Mouse (Mus musculus) brain, embryonic 14.5 days (tissue): ENCODE measurements at regions not wholly inside any gene's neighbourhood (a gene's known extent, or its start where the extent isn't known, plus 50 kb on each side); places are given as distances from the start of the nearest gene placed in this dataset.

ENCODE experiments used
- DNase-seq: peaks from one replicate; pipeline ENCODE4 v3.0.0-alpha.2; 2011; ENCODE audit warnings: low read depth
- CTCF ChIP-seq: fragments of 200-500 bp; IDR thresholded peaks from 2 replicates; pipeline ENCODE4 v1.5.1; 2012; ENCODE audit warnings: inconsistent platforms, mild to moderate bottlenecking, moderate library complexity, borderline replicate concordance; ENCODE audit not compliant: insufficient read depth, insufficient read length; ENCODE audit errors: extremely low read depth
- POLR2A ChIP-seq: fragments of 200-500 bp; IDR thresholded peaks from 2 replicates; pipeline ENCODE4 v1.6.1; 2012; ENCODE audit warnings: mild to moderate bottlenecking, inconsistent platforms, borderline replicate concordance; ENCODE audit not compliant: poor library complexity, insufficient read depth, insufficient read length, severe bottlenecking; ENCODE audit errors: extremely low read depth

DNA sequence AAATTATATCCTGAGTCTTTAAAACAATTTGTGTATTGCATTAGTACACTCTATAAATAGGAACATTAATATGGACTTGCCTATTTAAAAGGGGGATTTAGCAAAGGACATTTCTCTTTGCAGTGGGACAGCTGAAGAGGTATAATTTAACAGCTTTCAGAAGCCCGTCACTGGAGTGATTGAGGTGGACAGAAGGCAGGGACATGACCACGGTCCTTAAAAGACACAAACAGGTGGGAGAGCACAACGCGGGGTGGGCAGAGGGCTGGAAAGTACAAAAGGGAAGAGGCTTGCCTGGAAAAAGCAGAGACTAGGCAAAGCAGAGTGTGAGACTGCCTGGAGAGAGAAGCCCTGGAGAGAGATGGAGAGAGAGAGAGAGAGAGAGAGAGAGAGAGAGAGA, 51.9 kb upstream of the Pkhd1 start:
- DNase-seq: no peak
- no peak for TF ChIP-seq POLR2A
- TF ChIP-seq CTCF: no peak

DNA sequence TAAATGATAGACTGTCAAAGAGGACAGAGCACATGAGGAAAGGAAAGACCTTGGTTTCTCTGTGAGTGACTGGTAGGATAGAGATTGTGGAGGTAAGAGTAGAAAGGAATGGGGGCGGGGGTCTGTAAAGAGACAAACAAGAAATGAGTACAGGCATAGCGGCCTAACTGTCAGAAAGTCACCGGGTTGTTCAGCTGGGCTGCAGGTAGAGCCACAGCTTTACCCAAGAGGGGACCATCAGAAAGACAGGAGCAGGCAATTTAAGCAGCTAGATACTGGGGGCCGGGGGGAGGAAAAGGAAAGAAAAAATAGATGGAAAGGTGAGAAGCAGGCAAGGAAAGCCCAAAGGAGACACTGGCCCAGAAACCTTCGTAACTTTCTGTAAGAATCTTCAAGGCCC, 52.6 kb upstream of the Pkhd1 start:
- TF ChIP-seq CTCF (no peak), POLR2A (no peak)
- DNase-seq: no peak

DNA sequence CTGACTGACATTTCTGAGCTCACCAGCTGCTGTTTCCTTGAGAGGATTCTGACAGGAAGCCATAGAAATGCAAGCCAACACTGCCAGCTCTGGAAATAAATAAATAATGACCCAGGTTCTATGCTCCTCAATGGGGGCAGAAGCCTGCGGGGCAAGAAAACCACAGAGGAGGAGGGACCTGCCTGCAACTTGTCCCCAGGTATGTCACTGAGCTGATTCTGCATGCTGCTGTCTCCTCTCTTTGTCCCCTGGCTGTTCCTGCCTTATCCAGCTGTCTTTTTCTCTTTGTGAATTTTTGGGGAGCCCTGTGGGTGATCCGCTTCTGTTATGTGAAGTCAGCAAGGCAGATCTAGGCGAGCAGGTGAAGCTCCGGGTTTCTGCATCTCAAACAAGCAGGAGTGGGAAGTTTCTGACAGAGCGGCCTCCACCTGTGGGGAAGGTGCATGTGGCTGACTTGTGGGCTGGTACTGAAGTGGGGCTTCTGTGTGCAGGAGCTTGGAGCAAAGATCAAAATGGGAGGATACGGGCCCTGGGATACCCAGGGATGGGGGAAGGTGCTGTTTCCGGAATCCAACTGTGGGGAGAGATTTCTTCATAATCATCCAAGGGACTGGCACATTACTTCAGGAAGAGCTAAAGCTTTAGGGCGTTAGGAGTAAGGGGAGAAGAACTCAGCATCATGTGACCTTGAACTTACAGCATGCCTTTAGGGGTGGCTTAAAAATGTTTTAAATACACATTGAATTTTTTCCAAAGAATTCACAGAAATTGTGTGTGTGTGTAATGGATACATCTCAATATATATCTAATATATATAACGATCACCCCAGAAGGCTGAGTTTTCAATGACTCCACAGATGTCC, 53.3 kb upstream of the Pkhd1 start:
- TF ChIP-seq POLR2A (no peak), CTCF (no peak)
- DNase-seq: no peak

DNA sequence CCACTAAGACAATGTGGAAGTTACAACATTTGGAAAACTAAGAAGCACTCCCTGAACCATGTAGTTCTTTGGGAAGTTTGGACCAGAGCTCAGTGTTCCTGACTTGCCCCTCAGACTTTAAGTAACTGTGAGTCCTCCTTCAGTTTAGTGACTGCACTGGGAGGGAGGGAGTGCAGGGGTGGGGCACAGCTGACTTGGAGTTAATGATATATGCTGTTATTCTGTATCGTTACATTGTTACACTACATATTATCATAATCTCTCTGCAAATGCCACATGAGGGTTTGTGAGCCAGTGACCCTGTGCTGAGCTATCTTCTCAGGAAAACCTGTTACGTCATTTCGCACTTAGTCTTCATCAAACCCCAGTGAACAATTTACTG, 53.9 kb upstream of the Pkhd1 start:
- TF ChIP-seq CTCF (no peak), POLR2A (no peak)
- DNase-seq: no peak

DNA sequence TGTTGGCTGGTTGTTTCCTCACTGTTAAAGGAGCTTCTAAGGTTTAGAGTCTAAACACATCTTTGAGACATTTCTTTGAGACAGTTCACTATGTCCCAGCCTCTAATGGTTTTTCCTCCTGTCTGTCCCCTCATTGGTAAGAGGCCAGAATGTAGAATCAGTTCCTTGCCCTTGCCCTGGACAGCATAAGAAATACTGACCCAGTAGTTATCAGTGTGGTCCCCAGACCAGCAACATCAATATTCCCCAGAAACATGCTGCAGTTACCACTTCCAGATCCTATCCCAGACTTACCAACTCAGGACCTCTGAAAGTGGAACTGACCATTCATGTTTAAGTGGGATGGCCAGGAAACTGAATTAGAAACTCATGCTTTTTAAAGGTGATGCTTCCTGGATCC, 54.4 kb upstream of the Pkhd1 start:
- TF ChIP-seq POLR2A (no peak), CTCF (no peak)
- DNase-seq: no peak

DNA sequence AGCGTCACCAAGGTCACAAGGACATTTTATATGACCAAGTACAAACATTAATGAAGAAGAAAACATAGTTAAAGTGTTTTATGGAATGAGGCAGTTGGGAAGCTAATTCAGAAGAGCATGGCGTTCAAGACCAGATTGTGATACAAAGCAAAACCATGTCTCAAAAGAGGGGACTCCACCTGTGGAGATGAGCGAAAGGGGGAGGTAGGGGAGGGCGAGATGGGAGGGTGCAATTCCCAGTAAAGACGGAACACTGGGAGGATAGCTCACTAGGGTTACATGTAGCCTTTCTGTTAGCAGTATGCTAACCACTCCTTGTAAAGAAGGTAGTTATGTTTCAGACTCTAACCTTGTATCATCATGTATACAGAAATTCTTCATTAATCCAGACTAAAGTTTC, 55.1 kb upstream of the Pkhd1 start:
- TF ChIP-seq CTCF (no peak), POLR2A (no peak)
- DNase-seq: no peak

DNA sequence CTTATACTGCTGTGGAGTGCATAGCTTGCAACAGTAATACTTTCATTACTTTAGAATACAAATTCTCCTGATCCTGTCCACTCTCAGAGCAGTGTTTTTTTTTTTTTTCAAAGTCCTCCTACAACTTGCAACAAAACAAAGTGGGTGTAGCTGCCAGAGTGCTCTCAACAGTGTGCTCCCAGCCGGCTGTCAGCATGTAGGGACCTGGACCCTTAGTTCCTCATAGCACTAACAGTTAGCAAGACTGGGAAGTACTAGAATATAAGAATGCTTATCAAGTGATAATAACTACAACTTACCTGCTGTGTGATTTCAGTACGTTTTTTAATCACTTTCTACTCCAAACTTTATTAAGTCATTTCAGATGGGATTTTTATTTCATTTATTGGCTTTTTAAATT, 55.5 kb upstream of the Pkhd1 start:
- DNase-seq: no peak
- TF ChIP-seq POLR2A (no peak), CTCF (no peak)

DNA sequence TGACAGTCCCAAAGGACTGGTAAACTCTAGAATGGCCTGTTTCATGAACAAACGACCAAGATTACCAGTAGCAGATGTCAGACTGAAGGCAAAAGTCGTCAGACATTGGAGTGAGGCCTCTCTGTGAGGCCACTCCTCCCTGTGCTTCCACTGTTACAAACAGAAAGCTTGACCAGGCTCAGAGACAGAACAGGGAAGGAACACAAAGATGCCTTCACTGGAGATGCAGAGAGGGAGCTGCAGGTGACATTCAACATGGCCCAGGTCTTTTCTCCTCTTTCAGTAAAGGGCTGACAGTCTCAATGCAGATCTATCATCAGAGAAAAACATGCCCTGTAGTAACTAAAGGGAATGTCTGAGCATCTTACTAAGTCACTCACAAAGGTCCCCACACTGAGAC, 56.1 kb upstream of the Il17a start:
- no peak for TF ChIP-seq POLR2A
- no peak for TF ChIP-seq CTCF
- no peak for DNase-seq

DNA sequence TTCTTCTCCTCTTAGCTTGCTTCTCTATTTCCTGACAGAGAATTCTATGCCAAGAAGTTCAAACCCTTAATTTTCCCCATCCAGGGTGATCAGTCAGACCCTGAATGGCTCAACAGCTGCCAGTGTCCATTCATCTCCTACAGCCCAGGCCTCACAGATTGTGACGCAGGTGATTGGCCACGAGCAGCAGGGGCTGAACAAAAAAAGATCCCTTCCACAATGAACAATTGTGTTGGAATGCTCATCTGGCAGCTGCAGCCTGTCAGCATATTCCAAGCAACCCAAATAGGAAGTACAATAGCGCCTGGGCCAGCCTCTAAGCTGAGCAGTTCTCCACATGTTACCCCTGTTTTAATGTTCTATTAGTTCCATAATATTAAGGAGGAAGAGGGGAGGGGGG, 52.7 kb upstream of the Il17a start:
- DNase-seq: peak; percentile 57
- TF ChIP-seq POLR2A (no peak), CTCF (no peak)

DNA sequence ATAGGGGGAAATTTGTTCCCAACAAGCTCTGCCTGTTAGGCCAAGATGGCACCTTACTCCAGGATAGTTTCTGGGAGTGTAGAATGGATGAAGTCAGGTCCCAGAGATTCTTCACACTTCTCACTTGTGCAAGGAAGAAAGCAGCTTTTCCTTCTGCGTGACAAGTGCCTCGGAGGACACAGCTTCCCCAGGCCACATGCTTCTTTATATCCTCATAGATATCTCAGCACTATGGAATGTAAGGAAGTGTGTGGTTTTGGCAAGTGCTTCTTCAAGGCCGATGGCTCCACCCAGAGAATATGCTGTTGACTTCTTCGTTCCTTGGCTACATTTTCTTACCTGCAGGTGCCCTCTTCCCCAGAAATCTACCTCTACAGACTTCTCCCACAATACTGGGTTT, 51.9 kb upstream of the Il17a start:
- DNase-seq: no peak
- TF ChIP-seq CTCF: no peak
- TF ChIP-seq POLR2A: no peak

DNA sequence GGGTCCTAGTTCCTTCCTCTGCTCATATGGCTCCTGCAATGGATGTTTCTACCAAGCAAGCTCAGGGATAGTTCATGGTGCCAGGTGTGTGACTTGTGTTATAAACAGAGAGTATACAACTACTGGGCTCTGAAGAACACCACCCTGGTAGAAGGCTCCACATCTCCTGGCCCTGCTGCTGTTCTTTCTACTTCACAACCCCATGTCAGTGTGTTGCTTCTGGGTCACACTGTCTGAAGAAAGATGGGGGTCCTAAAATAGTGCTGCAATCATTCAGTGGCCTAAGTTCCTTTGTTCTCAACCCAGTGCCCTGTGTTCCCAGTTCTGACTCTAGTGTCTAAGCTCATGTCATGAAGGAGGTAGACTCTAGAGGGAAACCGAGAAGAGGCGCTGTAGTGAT, 51.4 kb upstream of the Il17a start:
- TF ChIP-seq POLR2A: no peak
- TF ChIP-seq CTCF: no peak
- DNase-seq: no peak

DNA sequence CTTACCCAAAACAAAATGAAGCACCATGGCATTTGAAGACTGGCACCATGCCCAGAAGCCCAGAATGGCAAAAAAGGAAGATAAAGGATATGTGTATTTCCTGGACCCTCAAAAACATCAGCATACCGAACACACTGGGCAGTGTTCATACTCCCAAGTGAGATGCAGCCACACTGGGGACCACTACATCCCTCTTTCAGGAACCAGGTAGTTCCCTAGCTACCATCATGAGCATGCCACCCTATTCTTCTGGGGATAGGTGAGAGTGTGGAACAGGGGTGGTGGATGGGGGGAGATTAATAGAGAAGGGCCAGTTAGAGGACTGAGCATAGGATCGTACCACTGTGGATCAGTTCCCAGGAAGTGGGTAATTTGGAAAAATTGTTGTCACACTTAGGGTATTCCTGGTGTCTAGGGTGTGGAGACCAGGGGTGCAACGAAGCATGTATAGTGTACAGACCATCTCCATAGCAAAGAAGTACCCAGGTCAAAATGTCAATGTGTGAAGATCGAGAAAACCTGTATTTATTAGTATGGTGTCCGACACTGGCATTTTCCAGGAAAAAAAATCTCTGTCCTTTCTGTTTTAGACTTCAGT, 50.9 kb upstream of the Il17a start:
- peak; percentile 15 for DNase-seq
- no peak for TF ChIP-seq CTCF
- TF ChIP-seq POLR2A: no peak
